Mouse (Mus musculus): ENCODE results near the gene N4bp3.
"Not testable (repeated sequence)": the region's sequence is repeated elsewhere in the genome, so short reads cannot be mapped to it uniquely, and the experiment has no call there.

The N4bp3 gene

GRCm38 (mm10) chr11:51652889-51653418 lies 2.3 kb upstream of the N4bp3 start:
- no peak for DNase-seq

GRCm38 (mm10) chr11:51650261-51650660 lies 381 bp downstream of the N4bp3 start:
- no peak for DNase-seq

- DNase-seq, result peak; percentile 24
Measured at GRCm38 (mm10) chr11:51649889-51650199, 798 bp downstream of the N4bp3 start.

GRCm38 (mm10) chr11:51649111-51649888 lies 1.3 kb downstream of the N4bp3 start:
- no peak for DNase-seq

GRCm38 (mm10) chr11:51648566-51648965 lies 2.1 kb downstream of the N4bp3 start:
- DNase-seq, result no peak

- DNase-seq, result peak; percentile 52
Measured at GRCm38 (mm10) chr11:51646751-51647667, 3.6 kb downstream of the N4bp3 start.

- no peak for DNase-seq
Measured at GRCm38 (mm10) chr11:51646245-51646644, 4.4 kb downstream of the N4bp3 start.

- DNase-seq, result no peak
Measured at GRCm38 (mm10) chr11:51645293-51645692, 5.3 kb downstream of the N4bp3 start.

GRCm38 (mm10) chr11:51644217-51644616 lies 6.4 kb downstream of the N4bp3 start:
- no peak for DNase-seq

GRCm38 (mm10) chr11:51643761-51644160 lies 6.9 kb downstream of the N4bp3 start:
- DNase-seq, result peak; percentile 32

GRCm38 (mm10) chr11:51643202-51643601 lies 7.4 kb downstream of the N4bp3 start:
- no peak for DNase-seq

GRCm38 (mm10) chr11:51640748-51641147 lies 9.9 kb downstream of the N4bp3 start:
- DNase-seq, result no peak

- DNase-seq, result no peak
Measured at GRCm38 (mm10) chr11:51638497-51638896, 12.1 kb downstream of the N4bp3 start.

GRCm38 (mm10) chr11:51637971-51638414 lies 12.6 kb downstream of the N4bp3 start:
- no peak for DNase-seq

- DNase-seq, result peak; percentile 61
Measured at GRCm38 (mm10) chr11:51636323-51636684, 14.3 kb downstream of the N4bp3 start.

- DNase-seq, result peak; percentile 91
Measured at GRCm38 (mm10) chr11:51635525-51636322, 14.9 kb downstream of the N4bp3 start, which contains the start of gene Rmnd5b. TSS of gene Rmnd5b (minus strand) at chr11:51635896.

- no peak for DNase-seq
Measured at GRCm38 (mm10) chr11:51635127-51635524, 15.5 kb downstream of the N4bp3 start.

GRCm38 (mm10) chr11:51633721-51634120 lies 16.9 kb downstream of the N4bp3 start:
- no peak for DNase-seq

- not testable (repeated sequence) for DNase-seq
Measured at GRCm38 (mm10) chr11:51633200-51633599, 17.4 kb downstream of the N4bp3 start.

GRCm38 (mm10) chr11:51632130-51632753 lies 18.4 kb downstream of the N4bp3 start:
- no peak for DNase-seq

- no peak for DNase-seq
Measured at GRCm38 (mm10) chr11:51629651-51630314, 20.9 kb downstream of the N4bp3 start.

GRCm38 (mm10) chr11:51627907-51628306 lies 22.7 kb downstream of the N4bp3 start:
- DNase-seq, result no peak

Data from kidney, adult 18-20 months (tissue).